Mouse (Mus musculus) small intestine, adult 2 months (tissue): Measurements from ENCODE around the gene Myh15.

Source experiments
- CTCF ChIP-seq: fragments of 200-500 bp; IDR thresholded peaks from 2 replicates; pipeline ENCODE4 v1.5.1; 2012; ENCODE audit warnings: low read depth, mild to moderate bottlenecking, control low read depth, inconsistent platforms, low read length, moderate library complexity, mixed read lengths; ENCODE audit not compliant: insufficient replicate concordance, insufficient read length; ENCODE audit errors: extremely low read depth
- POLR2A ChIP-seq: fragments of 200-500 bp; IDR thresholded peaks from 2 replicates; pipeline ENCODE4 v1.6.1; 2012; ENCODE audit warnings: low read depth, mild to moderate bottlenecking, control low read depth, inconsistent platforms, low read length, moderate library complexity

DNA sequence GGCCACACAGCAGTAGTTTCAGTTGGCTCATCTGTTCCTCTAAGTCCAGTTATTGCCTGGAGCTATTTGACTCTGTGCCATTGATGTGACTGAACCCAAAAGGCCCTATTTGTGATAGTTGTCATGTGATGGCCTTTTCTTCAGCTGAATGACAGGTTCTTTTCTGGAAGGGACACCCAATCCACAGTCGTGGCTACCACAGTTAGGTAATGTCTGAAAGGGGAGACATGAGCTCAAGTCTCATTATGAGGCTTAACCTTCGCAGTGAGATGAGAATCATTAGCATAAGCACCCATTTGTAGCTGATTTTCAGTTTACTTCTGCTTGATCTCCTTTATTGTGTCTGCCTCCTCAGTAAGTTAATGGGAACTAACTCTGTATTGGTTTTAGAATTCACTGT, 136.2 kb downstream of the Myh15 start:
- TF ChIP-seq POLR2A = no peak
- TF ChIP-seq CTCF = no peak
